Mouse (Mus musculus): ENCODE data around the gene Limk2. TPM values are rescaled to one million over a fixed set of nuclear protein-coding genes. Genes with fewer than 3 reads are reported as not detected.
A peak's percentile ranks its signal among the peaks of the same experiment; 100 is the strongest.

Gene Limk2
- polyA plus RNA-seq, 1 experiment from 2014 or later, result 6.8 TPM

- Histone ChIP-seq H3K9me3 (ENCODE audit: low read length) (no peaks in the 10 kb centered on the region), H3K4me2 (ENCODE audit: low read depth, low read length) (no peak overlapping the region), H3K27me3 (ENCODE audit: insufficient read depth, low read length) (no peaks in the 10 kb centered on the region), H3K4me3 (ENCODE audit: low read depth, low read length) (no peak overlapping the region), H3K9ac (replicated peaks) (no peak overlapping the region), H3K27ac (ENCODE audit: low read depth) (no peak overlapping the region), H3K4me1 (ENCODE audit: insufficient read depth) (no peaks in the 10 kb centered on the region), H3K36me3 (replicated peaks; ENCODE audit: insufficient read depth, low read length) (peaks cover 6% of the 10 kb centered on the region; the same call in 1 of the 2 replicates)
- ATAC-seq, result no peak
- WGBS (ENCODE audit: insufficient replicate concordance), result 80% methylated on average over 8 of the region's 8 CpGs
- TF ChIP-seq EP300 (IDR thresholded peaks at IDR 0.05; ENCODE audit: low read depth) (no peak), CTCF (IDR thresholded peaks at IDR 0.05; ENCODE audit: low read depth) (no peak)
- DNase-seq, result no peak
Measured at GRCm38 (mm10) chr11:3392526-3392925, 16.5 kb downstream of the Limk2 start.

GRCm38 (mm10) chr11:3390789-3391188, 18.2 kb downstream of the Limk2 start:
- no peaks in the 10 kb centered on the region for H3K27me3 ChIP-seq (ENCODE audit: insufficient read depth, low read length)
- H3K4me1 ChIP-seq (ENCODE audit: insufficient read depth), result peaks cover 13% of the 10 kb centered on the region
- H3K36me3 ChIP-seq (replicated peaks; ENCODE audit: insufficient read depth, low read length), result peaks cover 6% of the 10 kb centered on the region; the same call in 1 of the 2 replicates
- no peak overlapping the region for H3K27ac ChIP-seq (ENCODE audit: low read depth)
- no peak overlapping the region for H3K4me3 ChIP-seq (ENCODE audit: low read depth, low read length)
- no peak overlapping the region for H3K9ac ChIP-seq (replicated peaks)
- ATAC-seq, result no peak
- WGBS (ENCODE audit: insufficient replicate concordance), result 80% methylated on average over 5 of the region's 5 CpGs
- no peak for DNase-seq
- TF ChIP-seq EP300 (IDR thresholded peaks at IDR 0.05; ENCODE audit: low read depth) (no peak), CTCF (IDR thresholded peaks at IDR 0.05; ENCODE audit: low read depth) (no peak)
- H3K9me3 ChIP-seq (ENCODE audit: low read length), result no peaks in the 10 kb centered on the region
- no peak overlapping the region for H3K4me2 ChIP-seq (ENCODE audit: low read depth, low read length)

- ATAC-seq (no peak), DNase-seq (no peak)
- Histone ChIP-seq H3K4me2 (ENCODE audit: low read depth, low read length) (no peak overlapping the region), H3K4me1 (ENCODE audit: insufficient read depth) (peaks cover 13% of the 10 kb centered on the region), H3K9me3 (ENCODE audit: low read length) (no peaks in the 10 kb centered on the region), H3K27me3 (ENCODE audit: insufficient read depth, low read length) (no peaks in the 10 kb centered on the region), H3K9ac (replicated peaks) (no peak overlapping the region), H3K4me3 (ENCODE audit: low read depth, low read length) (no peak overlapping the region), H3K27ac (ENCODE audit: low read depth) (no peak overlapping the region), H3K36me3 (replicated peaks; ENCODE audit: insufficient read depth, low read length) (peaks cover 9% of the 10 kb centered on the region; the same call in 1 of the 2 replicates)
- 67% methylated on average over 5 of the region's 5 CpGs for WGBS (ENCODE audit: insufficient replicate concordance)
- TF ChIP-seq EP300 (IDR thresholded peaks at IDR 0.05; ENCODE audit: low read depth) (no peak), CTCF (IDR thresholded peaks at IDR 0.05; ENCODE audit: low read depth) (no peak)
Measured at GRCm38 (mm10) chr11:3389996-3390395, 19.0 kb downstream of the Limk2 start.

GRCm38 (mm10) chr11:3387482-3388196, 21.4 kb downstream of the Limk2 start:
- ATAC-seq, result no peak
- DNase-seq, result no peak
- Histone ChIP-seq H3K27ac (ENCODE audit: low read depth) (no peak overlapping the region), H3K4me1 (ENCODE audit: insufficient read depth) (peaks cover 13% of the 10 kb centered on the region), H3K4me3 (ENCODE audit: low read depth, low read length) (no peak overlapping the region), H3K9ac (replicated peaks) (no peak overlapping the region), H3K9me3 (ENCODE audit: low read length) (no peaks in the 10 kb centered on the region), H3K27me3 (ENCODE audit: insufficient read depth, low read length) (no peaks in the 10 kb centered on the region), H3K36me3 (replicated peaks; ENCODE audit: insufficient read depth, low read length) (peaks cover 17% of the 10 kb centered on the region; the same call in 1 of the 2 replicates), H3K4me2 (ENCODE audit: low read depth, low read length) (0 out of 2 replicates have a peak overlapping the region, but pooled peaks have one; percentile 29)
- 59% methylated on average over 6 of the region's 6 CpGs for WGBS (ENCODE audit: insufficient replicate concordance)
- no peak for TF ChIP-seq EP300 (IDR thresholded peaks at IDR 0.05; ENCODE audit: low read depth)

GRCm38 (mm10) chr11:3386941-3387368, 22.0 kb downstream of the Limk2 start:
- WGBS (ENCODE audit: insufficient replicate concordance), result 12% methylated on average over 4 of the region's 4 CpGs
- TF ChIP-seq CTCF (IDR thresholded peaks at IDR 0.05; ENCODE audit: low read depth) (peak; percentile 99), EP300 (IDR thresholded peaks at IDR 0.05; ENCODE audit: low read depth) (no peak; the same call in 1 of the 2 replicates)
- H3K27ac ChIP-seq (ENCODE audit: low read depth), result peak overlapping the region; percentile 44; the same call in 1 of the 2 replicates
- ATAC-seq (peak; percentile 92), DNase-seq (peak; percentile 90)
- no peak overlapping the region for H3K9ac ChIP-seq (replicated peaks)
- peaks cover 15% of the 10 kb centered on the region for H3K4me1 ChIP-seq (ENCODE audit: insufficient read depth)
- no peaks in the 10 kb centered on the region for H3K27me3 ChIP-seq (ENCODE audit: insufficient read depth, low read length)
- peak overlapping the region; percentile 29; the same call in 1 of the 2 replicates for H3K4me2 ChIP-seq (ENCODE audit: low read depth, low read length)
- peaks cover 16% of the 10 kb centered on the region; the same call in 1 of the 2 replicates for H3K36me3 ChIP-seq (replicated peaks; ENCODE audit: insufficient read depth, low read length)
- no peak overlapping the region for H3K4me3 ChIP-seq (ENCODE audit: low read depth, low read length)
- no peaks in the 10 kb centered on the region for H3K9me3 ChIP-seq (ENCODE audit: low read length)

- WGBS (ENCODE audit: insufficient replicate concordance), result 86% methylated on average over 5 of the region's 5 CpGs
- DNase-seq, result peak; percentile 33
- TF ChIP-seq EP300 (IDR thresholded peaks at IDR 0.05; ENCODE audit: low read depth) (no peak), CTCF (IDR thresholded peaks at IDR 0.05; ENCODE audit: low read depth) (peak; percentile 37)
- Histone ChIP-seq H3K4me3 (ENCODE audit: low read depth, low read length) (no peak overlapping the region), H3K4me2 (ENCODE audit: low read depth, low read length) (no peak overlapping the region), H3K4me1 (ENCODE audit: insufficient read depth) (peaks cover 15% of the 10 kb centered on the region), H3K9me3 (ENCODE audit: low read length) (no peaks in the 10 kb centered on the region), H3K27ac (ENCODE audit: low read depth) (no peak overlapping the region), H3K9ac (replicated peaks) (no peak overlapping the region), H3K27me3 (ENCODE audit: insufficient read depth, low read length) (no peaks in the 10 kb centered on the region), H3K36me3 (replicated peaks; ENCODE audit: insufficient read depth, low read length) (peaks cover 17% of the 10 kb centered on the region)
- no peak for ATAC-seq
Measured at GRCm38 (mm10) chr11:3382602-3383594, 26.1 kb downstream of the Limk2 start.
